Mouse (Mus musculus) ovary, postnatal 10 days (tissue): ENCODE measurements around the gene Gpd1.
"Not testable (repeated sequence)": the region's sequence is repeated elsewhere in the genome, so short reads cannot be mapped to it uniquely, and the experiment has no call there.

Experiments
- DNase-seq: peaks from one replicate; pipeline ENCODE4 v3.0.0; 2022; ENCODE audit warnings: low spot score

The Gpd1 gene

DNA sequence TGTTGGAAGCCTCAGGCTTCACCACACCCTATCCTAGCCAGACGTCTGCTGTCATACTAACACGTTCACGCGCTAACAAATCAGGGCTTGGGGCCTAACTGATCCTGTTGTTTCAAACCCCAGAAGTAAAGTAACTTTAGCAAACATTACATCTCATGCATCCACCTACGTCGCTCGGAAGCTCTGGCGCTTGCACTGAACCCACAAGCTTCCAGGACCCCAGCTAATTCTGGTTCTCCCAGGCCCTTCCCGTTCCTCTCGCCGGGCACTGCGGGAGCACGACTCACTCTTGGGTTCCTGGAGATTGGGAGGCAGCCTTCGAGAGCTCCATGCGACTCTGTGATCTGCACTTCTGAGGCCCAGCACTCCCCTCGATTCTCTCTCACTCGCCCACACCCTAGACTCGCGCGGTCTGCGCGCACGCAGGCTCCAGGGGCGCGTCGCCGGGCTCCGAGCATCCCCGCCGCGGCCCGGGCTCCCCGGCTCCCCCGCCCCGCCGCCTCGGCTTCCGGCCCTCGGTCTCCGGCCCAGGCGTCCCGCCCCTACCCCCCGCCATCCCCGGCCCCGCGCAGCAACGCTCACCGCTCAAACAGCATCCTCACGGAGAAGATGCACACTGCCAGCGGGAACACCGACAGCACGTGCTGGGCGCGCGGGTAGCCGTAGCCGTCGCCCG is 54.4 kb downstream of the Gpd1 start:
- no peak for DNase-seq

- peak; percentile 70 for DNase-seq
Observed at GRCm38 (mm10) chr15:99772277-99772880, 55.1 kb downstream of the Gpd1 start.

DNA sequence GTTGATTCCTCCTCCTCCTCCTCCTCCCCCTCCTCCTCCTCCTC is 55.4 kb downstream of the Gpd1 start, which contains the start of gene Cers5:
Cers5 (minus strand) TSS at position 5 of the 44 bp plus-strand sequence.
- not testable (repeated sequence) for DNase-seq

- no peak for DNase-seq
Observed at GRCm38 (mm10) chr15:99772925-99773324, 55.6 kb downstream of the Gpd1 start.
